Mouse (Mus musculus) forebrain, embryonic 14.5 days (tissue): ENCODE measurements around the gene Rps3. TPM values are rescaled to one million over a fixed set of nuclear protein-coding genes. Genes with fewer than 3 reads are reported as not detected.

Experiments used
- ATAC-seq: fragments of 200-750 bp; cut with Nextera tagmentation; 2 replicates; pipeline ENCODE4 v1.8.0; 2017; ENCODE audit warnings: mild to moderate bottlenecking, moderate library complexity
- DNase-seq: peaks from one replicate; pipeline ENCODE4 v3.0.0-alpha.2; 2015; ENCODE audit warnings: low spot score
- H3K27ac ChIP-seq: fragments of 300-500 bp; sonication (generic); 2 replicates; pipeline ENCODE4 v1.5.1; 2014; ENCODE audit warnings: low read depth, mild to moderate bottlenecking, control low read depth, low read length, moderate library complexity
- H3K27me3 ChIP-seq: fragments of 300-500 bp; sonication (generic); replicated peaks from 2 replicates; pipeline ENCODE4 v1.6.1; 2014; ENCODE audit warnings: low read length, control low read depth, mixed read lengths; ENCODE audit not compliant: control insufficient read depth, insufficient read depth
- H3K36me3 ChIP-seq: fragments of 300-500 bp; sonication (generic); 2 replicates; pipeline ENCODE4 v1.6.1; 2014; ENCODE audit warnings: low read length, control low read depth; ENCODE audit not compliant: control insufficient read depth, insufficient read depth
- H3K4me1 ChIP-seq: fragments of 300-500 bp; sonication (generic); 2 replicates; pipeline ENCODE4 v1.6.1; 2014; ENCODE audit warnings: antibody characterized with exemption, low read length, control low read depth; ENCODE audit not compliant: control insufficient read depth, insufficient read depth
- H3K4me2 ChIP-seq: fragments of 300-500 bp; sonication (generic); 2 replicates; pipeline ENCODE4 v1.6.1; 2014; ENCODE audit warnings: mild to moderate bottlenecking, control low read depth, low read length
- H3K4me3 ChIP-seq: fragments of 300-500 bp; sonication (generic); 2 replicates; pipeline ENCODE4 v1.5.1; 2014; ENCODE audit warnings: low read depth, low read length, control low read depth
- H3K9ac ChIP-seq: fragments of 300-500 bp; sonication (generic); 2 replicates; pipeline ENCODE4 v1.6.1; 2014; ENCODE audit warnings: mild to moderate bottlenecking, low read length, control low read depth, moderate library complexity
- H3K9me3 ChIP-seq: fragments of 300-500 bp; sonication (generic); replicated peaks from 2 replicates; pipeline ENCODE4 v1.6.1; 2016; ENCODE audit warnings: low read length, control low read depth, mixed read lengths; ENCODE audit not compliant: control insufficient read depth
- WGBS: fragments of 180-500 bp; shearing (Covaris S2); extraction: QIAGEN DNeasy Blood & Tissue Kit; methylation state at CpG from one replicate; pipeline ENCODE4 v1.1.7; 2014; 5-methylcytosine and 5-hydroxymethylcytosine counted together
- polyA plus RNA-seq: library from polyadenylated mRNA; unstranded; fragments of >200 nt; fragmentation: Nextera tagmentation; extraction: Ambion mirVana; gene quantifications from 2 replicates; pipeline ENCODE4 v1.2.1, GENCODE M21; 2014

The Rps3 gene
- polyA plus RNA-seq, 1 experiment from 2014 or later: 687 TPM

- Histone ChIP-seq H3K27ac (no peak overlapping the region), H3K4me2 (no peak overlapping the region), H3K9ac (no peak overlapping the region), H3K36me3 (0 out of 2 replicates have a peak, but pooled peaks cover 3% of the 10 kb centered on the region), H3K27me3 (no peaks in the 10 kb centered on the region), H3K4me1 (peaks cover 21% of the 10 kb centered on the region), H3K4me3 (no peak overlapping the region), H3K9me3 (no peaks in the 10 kb centered on the region)
- WGBS: 90% methylated on average over 3 of the region's 3 CpGs
- ATAC-seq (no peak), DNase-seq (no peak)
Measured at GRCm38 (mm10) chr7:99427987-99428386, 55.6 kb downstream of the Rps3 start.

Other genes starting within 250 kb of the Rps3 start
- 3.1 and 3.2 TPM in 2 replicates for gene Mogat2, start 245.1 kb downstream of the Rps3 start, polyA plus RNA-seq
- 46.2 and 62.4 TPM in 2 replicates for gene Map6, start 216.3 kb downstream of the Rps3 start, polyA plus RNA-seq
- 102 and 115 TPM in 2 replicates for gene Serpinh1, start 130.5 kb downstream of the Rps3 start, polyA plus RNA-seq
- 26.8 and 34.5 TPM in 2 replicates for gene Gdpd5, start 102.3 kb downstream of the Rps3 start, polyA plus RNA-seq
- 3.8 and 4.5 TPM in 2 replicates for gene Klhl35, start 17.7 kb downstream of the Rps3 start, polyA plus RNA-seq
- gene Arrb1, start 51.7 kb upstream of the Rps3 start, polyA plus RNA-seq: 6.0 and 6.5 TPM in 2 replicates
- 0.32 and 0.33 TPM in 2 replicates for gene Tpbgl, start 143.4 kb upstream of the Rps3 start, polyA plus RNA-seq
- gene Slco2b1, start 227.6 kb upstream of the Rps3 start, polyA plus RNA-seq: 3.4 and 4.9 TPM in 2 replicates
- gene Olfr520, start 246.5 kb upstream of the Rps3 start, polyA plus RNA-seq: not detected in 2 replicates